Mouse (Mus musculus) limb, embryonic 11.5 days (tissue): ENCODE data around the gene Utrn. TPM values are rescaled to one million over a fixed set of nuclear protein-coding genes. Genes with fewer than 3 reads are reported as not detected.

Experiments used
- ATAC-seq: fragments of 200-750 bp; cut with Nextera tagmentation; 2 replicates; pipeline ENCODE4 v1.8.0; 2017; ENCODE audit warnings: low read depth; ENCODE audit not compliant: insufficient number of reproducible peaks, low FRiP score, low TSS enrichment
- DNase-seq: peaks from one replicate; pipeline ENCODE4 v3.0.0-alpha.2; 2015; ENCODE audit warnings: low spot score
- H3K27ac ChIP-seq: fragments of 300-500 bp; sonication (generic); replicated peaks from 2 replicates; pipeline ENCODE4 v1.5.1; 2014; ENCODE audit warnings: low read depth, mild to moderate bottlenecking, low read length
- H3K27me3 ChIP-seq: fragments of 300-500 bp; sonication (generic); 2 replicates; pipeline ENCODE4 v1.6.1; 2014; ENCODE audit warnings: mild to moderate bottlenecking, low read length, mixed read lengths; ENCODE audit not compliant: control insufficient read depth, insufficient read depth
- H3K36me3 ChIP-seq: fragments of 300-500 bp; sonication (generic); 2 replicates; pipeline ENCODE4 v1.6.1; 2014; ENCODE audit warnings: mild to moderate bottlenecking, low read length, moderate library complexity, mixed read lengths; ENCODE audit not compliant: control insufficient read depth, insufficient read depth
- H3K4me1 ChIP-seq: fragments of 300-500 bp; sonication (generic); 2 replicates; pipeline ENCODE4 v1.6.1; 2014; ENCODE audit warnings: low read length, mixed read lengths; ENCODE audit not compliant: control insufficient read depth, insufficient read depth
- H3K4me2 ChIP-seq: fragments of 300-500 bp; sonication (generic); 2 replicates; pipeline ENCODE4 v1.6.1; 2014; ENCODE audit warnings: low read depth, mild to moderate bottlenecking, moderate library complexity; ENCODE audit not compliant: severe bottlenecking
- H3K4me3 ChIP-seq: fragments of 300-500 bp; sonication (generic); 2 replicates; pipeline ENCODE4 v1.5.1; 2014; ENCODE audit warnings: low read depth, low read length
- H3K9ac ChIP-seq: fragments of 300-500 bp; sonication (generic); 2 replicates; pipeline ENCODE4 v1.6.1; 2014; ENCODE audit warnings: mild to moderate bottlenecking, low read length
- H3K9me3 ChIP-seq: fragments of 300-500 bp; sonication (generic); 2 replicates; pipeline ENCODE4 v1.6.1; 2016; ENCODE audit warnings: low read length; ENCODE audit not compliant: control insufficient read depth
- WGBS: fragments of 180-500 bp; shearing (Covaris S2); extraction: QIAGEN DNeasy Blood & Tissue Kit; methylation state at CpG from one replicate; pipeline ENCODE4 v1.1.7; 2014; 5-methylcytosine and 5-hydroxymethylcytosine counted together
- polyA plus RNA-seq: library from polyadenylated mRNA; unstranded; fragments of >200 nt; fragmentation: Nextera tagmentation; extraction: Ambion mirVana; gene quantifications from 2 replicates; pipeline ENCODE4 v1.2.1, GENCODE M21; 2014

Gene Utrn
- polyA plus RNA-seq, 1 experiment from 2014 or later, result 41.0 TPM

- no peak overlapping the region for H3K27ac ChIP-seq
- H3K27me3 ChIP-seq, result no peaks in the 10 kb centered on the region
- H3K9me3 ChIP-seq, result no peaks in the 10 kb centered on the region
- H3K9ac ChIP-seq, result no peak overlapping the region
- ATAC-seq, result no peak
- DNase-seq, result no peak
- H3K4me3 ChIP-seq, result no peak overlapping the region
- no peaks in the 10 kb centered on the region for H3K36me3 ChIP-seq
- WGBS, result 75% methylated on average over 15 of the region's 15 CpGs
- H3K4me1 ChIP-seq, result no peaks in the 10 kb centered on the region
- H3K4me2 ChIP-seq, result no peak overlapping the region
These were observed 45.5 kb downstream of the Utrn start for GRCm38 (mm10) chr10:12823437-12824219.

GRCm38 (mm10) chr10:12820978-12821735, 48.0 kb downstream of the Utrn start:
- H3K9ac ChIP-seq, result no peak overlapping the region
- no peak overlapping the region for H3K27ac ChIP-seq
- no peaks in the 10 kb centered on the region for H3K27me3 ChIP-seq
- no peak overlapping the region for H3K4me2 ChIP-seq
- H3K4me3 ChIP-seq, result no peak overlapping the region
- DNase-seq (no peak), ATAC-seq (no peak)
- no peaks in the 10 kb centered on the region for H3K4me1 ChIP-seq
- no peaks in the 10 kb centered on the region for H3K9me3 ChIP-seq
- no peaks in the 10 kb centered on the region for H3K36me3 ChIP-seq
- WGBS, result 92% methylated on average over 13 of the region's 13 CpGs

GRCm38 (mm10) chr10:12817409-12817808, 51.8 kb downstream of the Utrn start:
- WGBS, result 89% methylated on average over 6 of the region's 6 CpGs

DNA sequence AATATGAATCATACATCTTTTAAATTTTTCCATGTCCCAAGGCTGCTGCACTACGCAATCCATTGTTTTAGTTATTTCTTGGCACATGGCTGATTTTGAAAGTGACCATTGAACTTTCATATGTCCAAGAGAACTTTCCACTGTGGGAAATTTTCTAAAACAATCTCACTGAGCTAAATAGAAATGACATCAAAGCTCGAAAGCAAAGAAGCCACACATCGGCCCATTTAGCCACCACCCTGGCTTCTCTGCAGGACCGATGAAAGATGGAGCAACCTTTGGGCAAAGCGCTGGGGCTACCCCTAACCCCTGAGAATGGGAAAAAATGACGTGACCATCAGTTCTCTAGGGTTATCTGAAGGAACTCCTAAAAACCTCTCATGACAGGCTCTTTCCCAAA, 52.6 kb downstream of the Utrn start:
- WGBS, result 92% methylated on average over 6 of the region's 6 CpGs
- H3K4me1 ChIP-seq, result 0 out of 2 replicates have a peak, but pooled peaks cover 5% of the 10 kb centered on the region

More at GRCm38 (mm10) chr10:12817409-12817808, 51.8 kb downstream of the Utrn start:
- Histone ChIP-seq H3K36me3 (no peaks in the 10 kb centered on the region), H3K4me1 (0 out of 2 replicates have a peak, but pooled peaks cover 2% of the 10 kb centered on the region), H3K9me3 (no peaks in the 10 kb centered on the region), H3K9ac (no peak overlapping the region), H3K27ac (no peak overlapping the region), H3K27me3 (no peaks in the 10 kb centered on the region), H3K4me3 (no peak overlapping the region), H3K4me2 (no peak overlapping the region)
- ATAC-seq, result no peak
- no peak for DNase-seq

GRCm38 (mm10) chr10:12814411-12814810, 54.8 kb downstream of the Utrn start:
- Histone ChIP-seq H3K27me3 (no peaks in the 10 kb centered on the region), H3K27ac (no peak overlapping the region), H3K36me3 (no peaks in the 10 kb centered on the region), H3K9ac (no peak overlapping the region), H3K4me3 (no peak overlapping the region), H3K9me3 (no peaks in the 10 kb centered on the region), H3K4me1 (0 out of 2 replicates have a peak, but pooled peaks cover 13% of the 10 kb centered on the region), H3K4me2 (no peak overlapping the region)
- DNase-seq (no peak), ATAC-seq (no peak)
- WGBS, result 91% methylated on average over 7 of the region's 7 CpGs

More for the DNA sequence above, 52.6 kb downstream of the Utrn start:
- H3K27me3 ChIP-seq, result no peaks in the 10 kb centered on the region
- DNase-seq, result no peak
- ATAC-seq, result no peak
- H3K4me3 ChIP-seq, result no peak overlapping the region
- no peak overlapping the region for H3K4me2 ChIP-seq
- no peaks in the 10 kb centered on the region for H3K9me3 ChIP-seq
- H3K36me3 ChIP-seq, result no peaks in the 10 kb centered on the region
- no peak overlapping the region for H3K27ac ChIP-seq
- no peak overlapping the region for H3K9ac ChIP-seq

DNA sequence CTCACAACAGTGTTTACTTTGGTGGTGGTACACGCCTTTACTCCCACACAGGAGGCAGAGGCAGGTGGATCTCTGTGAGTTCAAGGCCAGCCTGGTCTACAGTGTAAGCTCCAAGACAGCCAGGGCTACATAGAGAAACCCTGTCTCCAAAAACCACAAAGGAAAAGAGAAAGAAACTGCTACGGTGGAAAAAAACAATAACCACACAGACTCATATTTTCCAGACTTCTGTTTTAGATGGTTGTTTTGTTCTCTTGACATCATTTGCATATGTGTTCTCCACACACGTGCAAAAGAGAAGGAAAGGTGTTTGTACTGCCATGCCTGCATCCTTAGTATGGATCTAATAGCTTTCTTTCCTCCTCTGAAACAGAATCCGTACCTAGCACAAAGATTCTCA, 55.3 kb downstream of the Utrn start:
- H3K4me2 ChIP-seq, result no peak overlapping the region
- H3K27ac ChIP-seq, result no peak overlapping the region
- H3K9me3 ChIP-seq, result no peaks in the 10 kb centered on the region
- no peaks in the 10 kb centered on the region for H3K27me3 ChIP-seq
- H3K4me3 ChIP-seq, result no peak overlapping the region
- 84% methylated on average over 4 of the region's 4 CpGs for WGBS
- no peak for ATAC-seq
- 0 out of 2 replicates have a peak, but pooled peaks cover 13% of the 10 kb centered on the region for H3K4me1 ChIP-seq
- no peak overlapping the region for H3K9ac ChIP-seq
- H3K36me3 ChIP-seq, result no peaks in the 10 kb centered on the region
- DNase-seq, result no peak

DNA sequence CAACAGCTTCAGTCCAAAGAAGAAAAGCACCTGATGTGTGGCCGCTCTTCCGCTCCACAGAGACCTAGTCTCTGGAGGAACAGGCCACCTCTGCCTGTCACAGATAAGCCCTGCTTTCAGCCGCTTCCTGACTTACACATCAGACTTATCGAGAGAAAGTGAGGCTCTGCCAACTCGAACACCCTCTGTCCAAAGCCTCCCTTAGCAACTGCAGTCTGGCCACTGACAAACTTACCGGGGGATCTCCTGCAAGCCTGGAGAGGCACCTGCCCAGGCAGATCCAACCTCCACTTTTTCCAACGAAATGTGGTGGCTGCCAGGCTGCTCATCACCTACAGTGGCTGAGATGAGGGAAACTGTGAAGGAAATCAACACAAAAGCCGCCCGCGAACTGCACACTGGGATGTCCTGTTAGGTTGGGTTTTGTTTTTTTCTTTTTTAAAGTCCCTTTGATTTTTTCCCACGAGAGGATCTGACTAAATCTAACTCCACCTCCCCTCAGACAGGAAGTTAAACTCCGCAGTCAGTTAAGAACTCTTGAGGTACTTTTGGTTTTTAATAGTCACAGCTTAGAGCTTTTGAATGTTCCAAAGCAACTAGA, 55.9 kb downstream of the Utrn start:
- Histone ChIP-seq H3K36me3 (no peaks in the 10 kb centered on the region), H3K9ac (no peak overlapping the region), H3K4me1 (peaks cover 15% of the 10 kb centered on the region; the same call in 1 of the 2 replicates), H3K9me3 (no peaks in the 10 kb centered on the region), H3K27me3 (no peaks in the 10 kb centered on the region), H3K4me3 (no peak overlapping the region), H3K27ac (no peak overlapping the region), H3K4me2 (no peak overlapping the region)
- ATAC-seq (no peak), DNase-seq (no peak)
- 77% methylated on average over 12 of the region's 12 CpGs for WGBS

DNA sequence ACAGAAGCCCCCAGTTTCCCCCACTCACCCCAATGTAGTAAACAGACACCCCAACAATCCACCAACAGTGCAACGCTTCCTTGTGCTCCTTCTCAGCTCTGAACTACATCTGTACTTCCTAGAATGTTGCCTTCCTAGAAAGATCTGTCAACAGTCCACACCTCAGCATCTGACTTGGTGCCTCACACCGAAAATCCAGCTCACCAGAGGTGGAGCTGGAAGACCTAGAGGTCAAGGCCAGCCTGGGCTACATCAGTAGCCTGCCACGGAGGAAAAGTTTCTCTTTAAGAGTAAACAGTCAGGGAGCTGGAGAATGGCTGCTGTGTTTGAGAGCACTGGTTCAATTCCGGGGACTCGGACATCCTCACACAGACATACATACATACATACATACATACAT, 56.5 kb downstream of the Utrn start:
- WGBS, result 72% methylated on average over 5 of the region's 5 CpGs
- Histone ChIP-seq H3K36me3 (no peaks in the 10 kb centered on the region), H3K27ac (no peak overlapping the region), H3K4me2 (no peak overlapping the region), H3K27me3 (no peaks in the 10 kb centered on the region), H3K4me1 (peaks cover 16% of the 10 kb centered on the region; the same call in 1 of the 2 replicates), H3K9me3 (no peaks in the 10 kb centered on the region), H3K4me3 (no peak overlapping the region), H3K9ac (no peak overlapping the region)
- DNase-seq (no peak), ATAC-seq (no peak)
